ENCODE assay signal across 24 mouse cellular contexts in the genomic region with DNA sequence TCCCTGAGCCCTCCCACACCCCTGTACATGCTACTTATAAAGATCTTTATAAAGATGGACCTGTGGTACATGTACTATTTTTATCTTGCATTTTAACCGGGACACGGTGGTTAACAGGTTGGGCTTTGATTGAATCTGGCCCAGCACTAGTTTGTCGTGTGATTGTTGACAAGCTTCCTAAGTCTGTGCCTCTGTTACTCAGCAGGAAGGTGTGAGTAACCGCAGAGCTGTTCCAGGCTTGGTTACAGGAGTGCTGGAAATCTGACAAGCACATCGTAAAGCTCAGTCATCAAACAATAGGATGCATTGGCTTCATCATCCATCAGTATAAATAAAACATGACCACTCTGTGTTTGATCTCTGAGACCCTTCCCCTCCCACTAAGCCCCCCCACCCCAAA. TPM values are rescaled to one million over a fixed set of nuclear protein-coding genes. Genes with fewer than 3 reads are reported as not detected.
DNase-seq lines count a peak whose midpoint lies in the region; TF ChIP-seq lines count a peak whose summit lies in the region.
"Had no signal": no experiment of that assay in that cellular context is flagged by ENCODE, and none has a peak within 500 bp of the region (broad histone marks: within the 10 kb centered on the region; RNA-seq: fewer than 3 reads in every experiment).

No protein-coding gene starts in this region.

- no peak overlapping the region for H3K9ac ChIP-seq in MEL (ENCODE audit: control insufficient read depth, low read depth, low read length, poor library complexity, severe bottlenecking)
- H3K9ac ChIP-seq: embryonic facial prominence, embryonic 13.5 days; embryonic facial prominence, embryonic 15.5 days; forebrain, embryonic 12.5 days; forebrain, postnatal 0 days had no signal

- no peak overlapping the region for H3K4me3 ChIP-seq in MEL (ENCODE audit: control insufficient read depth in 1 of 2, insufficient read depth in 1 of 2, low read depth in 2 of 2, low read length in 2 of 2)
- H3K4me3 ChIP-seq: embryonic facial prominence, embryonic 13.5 days; embryonic facial prominence, embryonic 15.5 days; erythroblast, embryonic 14.5 days; forebrain, embryonic 10.5 days; forebrain, embryonic 12.5 days had no signal

- TF ChIP-seq POLR2A in MEL (IDR thresholded peaks at IDR 0.05; ENCODE audit: control insufficient read depth in 1 of 2, insufficient read depth in 1 of 2, low read depth in 1 of 2, low read length in 2 of 2, poor library complexity in 1 of 2), result no peak

- no peak for TF ChIP-seq EP300 in MEL (IDR thresholded peaks at IDR 0.05; ENCODE audit: low read depth in 1 of 2, low read length in 2 of 2)

- no peaks in the 10 kb centered on the region for H3K27me3 ChIP-seq in MEL (ENCODE audit: control insufficient read depth in 1 of 2, insufficient read depth in 2 of 2, low read length in 2 of 2)
- H3K27me3 ChIP-seq: embryonic facial prominence, embryonic 13.5 days; embryonic facial prominence, embryonic 15.5 days; forebrain, embryonic 12.5 days; Patski had no signal

- no peak for TF ChIP-seq CTCF in MEL (IDR thresholded peaks at IDR 0.05 in 2 of 3, conservative IDR thresholded peaks at IDR 0.05 in 1 of 3; ENCODE audit: control insufficient read depth in 1 of 3, insufficient read depth in 1 of 3, low read depth in 2 of 3, low read length in 3 of 3, poor library complexity in 1 of 3, severe bottlenecking in 1 of 3)

- DNase-seq in cerebellum, adult 8-10 months, result peak; percentile 33
- no peak for DNase-seq in cerebellum, adult 9-11 months
- no peak for DNase-seq in MEL (ENCODE audit: low read depth, low spot score)
- peak; percentile 71 for DNase-seq in brain, adult 2 months (ENCODE audit: low read depth, low spot score)
- DNase-seq in heart, adult 8-10 months (ENCODE audit: low spot score), result no peak
- DNase-seq: adrenal gland, adult 8-10 months; adrenal gland, postnatal 14 days; adrenal gland, postnatal 36 days; cerebellum, adult 11 months; cerebellum, postnatal 14 days; embryo, embryonic 11 days; forebrain, postnatal 0 days had no signal

- H3K4me1 ChIP-seq in MEL (ENCODE audit: control insufficient read depth in 1 of 2, insufficient read depth in 2 of 2, low read length in 2 of 2), result peaks cover 4 to 13% of the 10 kb centered on the region in 2 experiments
- H3K4me1 ChIP-seq: embryonic facial prominence, embryonic 13.5 days; embryonic facial prominence, embryonic 15.5 days; forebrain, embryonic 10.5 days; forebrain, embryonic 12.5 days had no signal

- peaks cover 4 to 20% of the 10 kb centered on the region in 2 experiments for H3K36me3 ChIP-seq in MEL (ENCODE audit: control insufficient read depth in 1 of 2, insufficient read depth in 2 of 2, low read length in 2 of 2)

- no peaks in the 10 kb centered on the region for H3K9me3 ChIP-seq in MEL (replicated peaks; ENCODE audit: insufficient read depth, low read length)
- H3K9me3 ChIP-seq: embryonic facial prominence, embryonic 13.5 days; embryonic facial prominence, embryonic 15.5 days; forebrain, embryonic 10.5 days; forebrain, embryonic 12.5 days had no signal

- no peaks in the 10 kb centered on the region for H3K79me2 ChIP-seq in MEL (ENCODE audit: control insufficient read depth, insufficient read depth, low read length, poor library complexity)

- no peak for TF ChIP-seq RAD21 in MEL (IDR thresholded peaks at IDR 0.05; ENCODE audit: low read depth, low read length)

- no peak overlapping the region for H3K27ac ChIP-seq in MEL (ENCODE audit: control insufficient read depth, low read depth, low read length)
- H3K27ac ChIP-seq: embryonic facial prominence, embryonic 13.5 days; embryonic facial prominence, embryonic 15.5 days; forebrain, embryonic 10.5 days; forebrain, embryonic 12.5 days had no signal

TF ChIP-seq in MEL, 35 proteins besides CTCF, POLR2A, EP300 and RAD21:
- TF ChIP-seq GABPA (IDR thresholded peaks at IDR 0.05; ENCODE audit: low read depth, low read length) (no peak), MAX (IDR thresholded peaks at IDR 0.05; ENCODE audit: low read length) (no peak), POLR2AphosphoS2 (IDR thresholded peaks at IDR 0.05; ENCODE audit: low read length) (no peak), MYB (IDR thresholded peaks at IDR 0.05; ENCODE audit: low read depth, low read length) (no peak), ZC3H11A (IDR thresholded peaks at IDR 0.05; ENCODE audit: low read depth, low read length) (no peak), RCOR1 (IDR thresholded peaks at IDR 0.05; ENCODE audit: low read depth, low read length) (0 out of 2 replicates have a peak, but pooled peaks have one; percentile 21), HCFC1 (IDR thresholded peaks at IDR 0.05; ENCODE audit: low read depth, low read length) (no peak)
TF ChIP-seq in MEL: peak in this region for 1.

RNA-seq across cellular contexts. Expression of gene Rnf41, which starts 11.0 kb away (rescaled TPM):
- 25.4 and 28.1 TPM in 2 replicates for total RNA-seq in MEL (2012; rRNA removed)
- 10 to 100 TPM in 1 of 2 experiments, not detected in 1; 27.4 TPM for polyA plus RNA-seq in MEL (2012; ENCODE audit: insufficient read depth in 1 of 2, insufficient read length in 2 of 2, low read depth in 1 of 2, low replicate concordance in 2 of 2, missing spikeins in 1 of 2)
- total RNA-seq in heart, adult 8-10 months (2022), result 10 to 100 TPM; 16.2 to 17.6 (median 16.7) TPM

RNA-seq across cellular contexts. Expression of gene Nabp2, which starts 11.1 kb away (rescaled TPM):
- 33.7 and 39.9 TPM in 2 replicates for total RNA-seq in MEL (2012; rRNA removed)
- polyA plus RNA-seq in MEL (2012; ENCODE audit: insufficient read depth in 1 of 2, insufficient read length in 2 of 2, low read depth in 1 of 2, low replicate concordance in 2 of 2, missing spikeins in 1 of 2), result 100 to 1,000 TPM; 166 to 249 TPM
- 10 to 100 TPM; 44.8 to 50.8 (median 45.2) TPM for total RNA-seq in heart, adult 8-10 months (2022)

RNA-seq across cellular contexts. Expression of gene Slc39a5, which starts 21.4 kb away (rescaled TPM):
- not detected in 2 replicates for total RNA-seq in MEL (2012; rRNA removed)
- polyA plus RNA-seq in MEL (2012; ENCODE audit: insufficient read depth in 1 of 2, insufficient read length in 2 of 2, low read depth in 1 of 2, low replicate concordance in 2 of 2, missing spikeins in 1 of 2), result not detected
- total RNA-seq in heart, adult 8-10 months (2022), result not detected
- total RNA-seq: adrenal gland, postnatal 36 days; common myeloid progenitor, adult 5-6 weeks had no signal
- polyA plus RNA-seq: activated CD4-positive, CD25-positive, alpha-beta regulatory T cell, adult 4 months; C2C12; cerebellum, adult 2 months; embryonic facial prominence, embryonic 11.5 days; forebrain, embryonic 10.5 days; forebrain, embryonic 12.5 days; forebrain, embryonic 14.5 days had no signal

RNA-seq across cellular contexts. Expression of gene Smarcc2, which starts 36.6 kb away (rescaled TPM):
- total RNA-seq in MEL (2012; rRNA removed), result 22.3 and 24.8 TPM in 2 replicates
- polyA plus RNA-seq in MEL (2012; ENCODE audit: insufficient read depth in 1 of 2, insufficient read length in 2 of 2, low read depth in 1 of 2, low replicate concordance in 2 of 2, missing spikeins in 1 of 2), result 100 to 1,000 TPM in 1 of 2 experiments, 10 to 100 TPM in 1; 68.8 to 226 TPM
- total RNA-seq in heart, adult 8-10 months (2022), result 10 to 100 TPM; 76.2 to 83.2 (median 79.1) TPM

RNA-seq across cellular contexts. Expression of gene Ankrd52, which starts 45.5 kb away (rescaled TPM):
- 9.5 and 10.0 TPM in 2 replicates for total RNA-seq in MEL (2012; rRNA removed)
- 10 to 100 TPM in 1 of 2 experiments, not detected in 1; 39.9 TPM for polyA plus RNA-seq in MEL (2012; ENCODE audit: insufficient read depth in 1 of 2, insufficient read length in 2 of 2, low read depth in 1 of 2, low replicate concordance in 2 of 2, missing spikeins in 1 of 2)
- total RNA-seq in heart, adult 8-10 months (2022), result 10 to 100 TPM; 39.8 to 45.9 (median 44.0) TPM

Comparison
In these comparisons a context has a peak if more than half of its experiments do, and no peak if none do; other contexts are left out.
1. DNase-seq: peak in cerebellum, adult 8-10 months (single experiment) and brain, adult 2 months (single experiment); none in cerebellum, adult 9-11 months (single experiment), MEL (single experiment) and heart, adult 8-10 months (single experiment).